Mouse (Mus musculus): ENCODE data around the gene Tcirg1. TPM values are rescaled to one million over a fixed set of nuclear protein-coding genes. Genes with fewer than 3 reads are reported as not detected.

Gene Tcirg1
- polyA plus RNA-seq, 2 experiments = 15.4 to 47.1 TPM

DNA sequence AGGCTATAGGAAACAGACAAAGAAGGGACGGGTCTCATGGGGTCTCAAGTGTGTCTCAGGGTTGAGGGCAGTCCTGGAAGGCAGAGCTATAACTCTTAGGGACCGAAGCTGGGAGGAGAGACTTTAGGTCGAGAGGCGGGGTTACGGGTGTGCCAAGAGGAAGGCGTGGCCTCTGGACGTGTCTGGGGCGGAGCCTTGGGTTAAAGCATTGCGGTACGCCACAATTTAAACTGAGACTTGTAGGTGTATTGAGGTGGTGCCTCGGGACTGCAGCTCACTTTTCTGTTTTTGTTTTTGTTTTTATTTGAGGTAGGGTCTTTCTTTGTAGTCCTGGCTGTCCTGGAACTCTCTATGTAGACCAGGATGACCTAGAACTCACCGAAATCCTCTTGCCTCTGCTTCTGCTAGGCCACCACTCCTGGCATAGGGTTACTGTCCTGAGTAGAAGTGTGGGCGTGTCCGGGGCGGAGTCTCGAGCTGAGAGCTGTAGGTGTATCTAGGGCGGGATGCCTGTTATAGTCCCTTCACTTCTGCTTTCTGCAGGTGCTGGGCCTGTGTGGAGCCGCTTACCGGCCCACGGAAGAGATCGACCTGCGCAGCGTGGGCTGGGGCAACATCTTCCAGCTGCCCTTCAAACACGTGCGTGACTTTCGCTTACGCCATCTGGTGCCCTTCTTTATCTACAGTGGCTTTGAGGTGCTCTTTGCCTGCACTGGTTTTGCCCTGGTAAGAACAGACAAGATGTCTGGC lies 36.2 kb upstream of the Tcirg1 start:
- Histone ChIP-seq H3K27ac (no peak overlapping the region), H3K4me1 (replicated peaks; ENCODE audit: control insufficient read depth in 2 of 2, insufficient read depth in 2 of 2, low read length in 1 of 2) (peaks cover 0 to 13% of the 10 kb centered on the region in 2 experiments; a peak in 2 of 4 replicates), H3K27me3 (ENCODE audit: control insufficient read depth, insufficient read depth, low read length) (no peaks in the 10 kb centered on the region), H3K9me3 (ENCODE audit: control insufficient read depth, low read length) (no peaks in the 10 kb centered on the region), H3K4me3 (ENCODE audit: insufficient read depth in 1 of 2, low read depth in 2 of 2, low read length in 2 of 2) (peak overlapping the region; percentile 23 to 24), H3K4me2 (ENCODE audit: low read depth) (peak overlapping the region; percentile 58), H3K36me3 (replicated peaks; ENCODE audit: control insufficient read depth, insufficient read depth, low read depth) (no peaks in the 10 kb centered on the region), H3K9ac (replicated peaks) (no peak overlapping the region)
- ATAC-seq (ENCODE audit: insufficient read depth) (peak; percentile 85), DNase-seq (ENCODE audit: low read depth in 3 of 3, low spot score in 3 of 3) (peak; percentile 50 to 67 (median 55))
- WGBS (ENCODE audit: insufficient replicate concordance) = 12% methylated on average over 27 of the region's 27 CpGs
- TF ChIP-seq CTCF (IDR thresholded peaks at IDR 0.05; ENCODE audit: low read depth) = no peak
- no peak for TF ChIP-seq EP300 (IDR thresholded peaks at IDR 0.05; ENCODE audit: low read depth)

DNA sequence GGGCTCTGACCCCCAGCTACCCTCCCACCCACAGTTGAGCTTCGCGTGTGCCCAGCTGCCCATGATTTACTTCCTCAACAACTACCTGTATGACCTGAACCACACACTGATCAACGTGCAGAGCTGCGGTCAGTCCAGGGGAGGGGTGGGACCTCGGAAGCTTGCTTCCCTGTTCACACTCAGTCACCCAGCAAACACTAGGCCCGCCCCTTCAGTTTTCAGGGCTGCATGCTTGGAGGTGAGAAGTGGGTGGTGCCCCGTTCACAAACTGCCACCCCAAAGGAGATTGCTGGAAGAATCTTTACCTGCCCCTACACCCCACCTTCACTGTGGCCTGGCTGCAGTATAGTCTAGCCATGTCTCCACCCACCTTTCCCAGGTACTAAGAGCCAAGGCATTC lies 35.4 kb upstream of the Tcirg1 start:
- ATAC-seq (ENCODE audit: insufficient read depth) (no peak), DNase-seq (ENCODE audit: low read depth in 3 of 3, low spot score in 3 of 3) (no peak)
- no peaks in the 10 kb centered on the region for H3K36me3 ChIP-seq (replicated peaks; ENCODE audit: control insufficient read depth, insufficient read depth, low read depth)
- H3K4me3 ChIP-seq (ENCODE audit: insufficient read depth in 1 of 2, low read depth in 2 of 2, low read length in 2 of 2) = no peak overlapping the region
- peaks cover 0 to 13% of the 10 kb centered on the region in 2 experiments; a peak in 2 of 4 replicates for H3K4me1 ChIP-seq (replicated peaks; ENCODE audit: control insufficient read depth in 2 of 2, insufficient read depth in 2 of 2, low read length in 1 of 2)
- H3K9ac ChIP-seq (replicated peaks) = no peak overlapping the region
- no peaks in the 10 kb centered on the region for H3K27me3 ChIP-seq (ENCODE audit: control insufficient read depth, insufficient read depth, low read length)
- no peak overlapping the region for H3K27ac ChIP-seq
- 71% methylated on average over 7 of the region's 7 CpGs for WGBS (ENCODE audit: insufficient replicate concordance)
- TF ChIP-seq EP300 (IDR thresholded peaks at IDR 0.05; ENCODE audit: low read depth) = no peak
- no peaks in the 10 kb centered on the region for H3K9me3 ChIP-seq (ENCODE audit: control insufficient read depth, low read length)
- H3K4me2 ChIP-seq (ENCODE audit: low read depth) = no peak overlapping the region

DNA sequence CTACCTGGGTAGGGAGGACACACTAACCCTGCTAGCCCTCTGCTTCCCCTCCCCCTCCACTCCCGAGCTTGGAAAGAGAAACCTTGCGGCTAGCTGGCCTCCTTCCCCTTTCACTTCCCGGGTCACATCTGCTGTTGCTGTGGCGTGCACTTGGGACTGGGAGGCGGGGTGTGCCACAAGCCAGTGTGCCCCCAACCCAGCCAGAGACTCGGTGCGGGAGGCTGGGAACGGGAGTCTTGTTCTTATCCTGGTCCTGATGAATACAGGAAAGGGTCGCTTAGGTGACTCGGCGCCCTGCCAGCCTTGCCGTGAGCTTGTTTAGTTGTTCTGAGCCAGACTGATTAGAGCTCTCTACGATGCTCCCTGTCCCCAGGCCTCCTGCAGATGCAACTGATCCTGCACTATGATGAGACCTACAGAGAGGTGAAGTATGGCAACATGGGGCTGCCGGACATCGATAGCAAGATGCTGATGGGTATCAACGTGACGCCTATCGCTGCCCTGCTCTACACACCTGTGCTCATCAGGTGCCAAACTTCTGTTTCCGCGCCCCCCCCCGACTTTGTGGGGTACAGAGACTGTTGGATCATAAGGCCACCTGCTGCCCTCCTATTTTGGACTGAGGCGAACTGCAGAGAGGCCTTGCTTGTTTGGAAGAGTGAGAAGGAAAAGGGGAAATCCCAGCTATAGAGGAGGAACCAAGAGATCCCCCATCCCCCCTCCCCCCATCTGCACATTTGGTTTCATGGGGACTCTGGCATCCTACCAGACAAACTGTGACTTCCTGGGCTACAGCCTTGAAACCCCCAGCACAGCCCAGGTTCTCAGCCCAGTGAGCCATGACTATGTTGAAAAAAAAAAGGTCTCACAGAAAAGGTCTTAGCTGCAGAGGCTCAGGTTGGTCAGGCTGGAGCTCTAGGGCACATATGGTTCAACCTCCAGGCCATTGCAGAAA lies 29.2 kb upstream of the Tcirg1 start:
- H3K27ac ChIP-seq = no peak overlapping the region
- no peak for TF ChIP-seq CTCF (IDR thresholded peaks at IDR 0.05; ENCODE audit: low read depth)
- no peak for TF ChIP-seq EP300 (IDR thresholded peaks at IDR 0.05; ENCODE audit: low read depth)
- peak overlapping the region; percentile 49 to 53 for H3K4me3 ChIP-seq (ENCODE audit: insufficient read depth in 1 of 2, low read depth in 2 of 2, low read length in 2 of 2)
- 4% methylated on average over 22 of the region's 22 CpGs for WGBS (ENCODE audit: insufficient replicate concordance)
- H3K9ac ChIP-seq (replicated peaks) = no peak overlapping the region; the same call in 1 of the 2 replicates
- H3K4me2 ChIP-seq (ENCODE audit: low read depth) = peak overlapping the region; percentile 70
- ATAC-seq (ENCODE audit: insufficient read depth) (no peak), DNase-seq (ENCODE audit: low read depth in 3 of 3, low spot score in 3 of 3) (no peak)
- H3K9me3 ChIP-seq (ENCODE audit: control insufficient read depth, low read length) = no peaks in the 10 kb centered on the region
- H3K27me3 ChIP-seq (ENCODE audit: control insufficient read depth, insufficient read depth, low read length) = no peaks in the 10 kb centered on the region; the same call in 1 of the 2 replicates
- peaks cover 0 to 2% of the 10 kb centered on the region in 2 experiments; a peak in 1 of 4 replicates for H3K4me1 ChIP-seq (replicated peaks; ENCODE audit: control insufficient read depth in 2 of 2, insufficient read depth in 2 of 2, low read length in 1 of 2)
- no peaks in the 10 kb centered on the region for H3K36me3 ChIP-seq (replicated peaks; ENCODE audit: control insufficient read depth, insufficient read depth, low read depth)

DNA sequence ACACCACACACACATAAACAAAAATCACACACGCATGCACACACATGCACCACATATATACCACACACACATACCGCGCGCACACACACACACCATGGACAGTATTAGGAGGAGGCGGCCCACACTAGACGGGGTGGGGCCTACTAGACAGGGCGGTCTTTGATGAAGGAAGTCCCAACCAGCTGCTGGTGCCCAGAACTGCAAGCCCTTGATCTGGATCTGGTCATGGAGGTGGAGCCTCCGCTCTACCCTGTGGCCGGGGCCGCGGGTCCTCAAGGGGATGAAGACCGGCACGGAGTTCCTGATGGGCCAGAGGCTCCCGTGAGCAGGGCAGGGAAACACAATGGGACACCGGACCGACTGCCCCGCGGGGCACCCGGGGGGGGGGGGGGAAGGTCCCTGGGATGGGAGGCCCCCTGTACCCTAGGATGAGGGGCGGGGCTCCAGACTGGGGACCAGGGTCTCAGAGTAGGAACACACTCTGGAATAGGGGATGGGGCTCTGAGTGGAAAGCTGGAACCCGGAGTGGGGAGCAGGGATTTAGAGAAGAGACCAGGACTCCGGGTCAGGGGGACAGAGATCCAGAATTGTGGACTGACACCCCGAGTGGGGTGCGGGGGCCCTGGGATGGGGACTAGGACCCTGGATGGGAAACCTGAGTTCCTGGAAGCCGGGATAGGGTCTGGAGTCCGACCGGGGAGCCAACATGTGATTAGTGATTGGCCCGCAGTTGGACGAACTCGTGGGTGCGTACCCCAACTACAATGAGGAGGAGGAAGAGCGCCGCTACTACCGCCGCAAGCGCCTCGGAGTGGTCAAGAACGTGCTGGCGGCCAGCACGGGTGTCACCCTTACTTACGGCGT lies 28.3 kb upstream of the Tcirg1 start, which contains the start of gene Unc93b1:
Unc93b1 (plus strand) TSS at position 155 of the 864 bp plus-strand sequence.
- H3K4me2 ChIP-seq (ENCODE audit: low read depth) = peak within 1 kb of the TSS; percentile 70
- 4% methylated on average over 42 of the region's 42 CpGs for WGBS (ENCODE audit: insufficient replicate concordance)
- ATAC-seq (ENCODE audit: insufficient read depth) (peak; percentile 76), DNase-seq (ENCODE audit: low read depth in 3 of 3, low spot score in 3 of 3) (peak in 1 of 3 experiments; percentile 41)
- no peak within 1 kb of the TSS for H3K27ac ChIP-seq
- peaks cover 0 to 2% of the 10 kb centered on the region in 2 experiments; a peak in 1 of 4 replicates for H3K4me1 ChIP-seq (replicated peaks; ENCODE audit: control insufficient read depth in 2 of 2, insufficient read depth in 2 of 2, low read length in 1 of 2)
- no peaks in the 10 kb centered on the region for H3K9me3 ChIP-seq (ENCODE audit: control insufficient read depth, low read length)
- peak within 1 kb of the TSS; percentile 37; the same call in 1 of the 2 replicates for H3K9ac ChIP-seq (replicated peaks)
- H3K36me3 ChIP-seq (replicated peaks; ENCODE audit: control insufficient read depth, insufficient read depth, low read depth) = no peaks in the 10 kb centered on the region
- TF ChIP-seq EP300 (IDR thresholded peaks at IDR 0.05; ENCODE audit: low read depth) (no peak), CTCF (IDR thresholded peaks at IDR 0.05; ENCODE audit: low read depth) (no peak)
- H3K4me3 ChIP-seq (ENCODE audit: insufficient read depth in 1 of 2, low read depth in 2 of 2, low read length in 2 of 2) = peak within 1 kb of the TSS; percentile 49 to 53
- H3K27me3 ChIP-seq (ENCODE audit: control insufficient read depth, insufficient read depth, low read length) = no peaks in the 10 kb centered on the region; the same call in 1 of the 2 replicates

Data from liver, embryonic 14.5 days (tissue).